Mouse (Mus musculus): ENCODE data around the gene Gsta3. TPM values are rescaled to one million over a fixed set of nuclear protein-coding genes. Genes with fewer than 3 reads are reported as not detected.

Gene Gsta3
- polyA plus RNA-seq, 1 experiment from 2014 or later, result 0.24 TPM

Other genes starting within 250 kb of the Gsta3 start
- 3.5 and 4.0 TPM in 2 replicates for gene Tram2, start 161.4 kb upstream of the Gsta3 start, polyA plus RNA-seq (2016; fragmentation: Nextera tagmentation; extraction: Ambion mirVana)
- 12.6 and 12.7 TPM in 2 replicates for gene Tmem14a, start 22.0 kb upstream of the Gsta3 start, polyA plus RNA-seq (2016; fragmentation: Nextera tagmentation; extraction: Ambion mirVana)
- not detected in 2 replicates for gene Khdc1a, start 109.1 kb downstream of the Gsta3 start, polyA plus RNA-seq (2016; fragmentation: Nextera tagmentation; extraction: Ambion mirVana)
- not detected in 2 replicates for gene Khdc1c, start 127.7 kb downstream of the Gsta3 start, polyA plus RNA-seq (2016; fragmentation: Nextera tagmentation; extraction: Ambion mirVana)
- 0.15 and 0.24 TPM in 2 replicates for gene Khdc1b, start 143.0 kb downstream of the Gsta3 start, polyA plus RNA-seq (2016; fragmentation: Nextera tagmentation; extraction: Ambion mirVana)

All from midbrain, embryonic 12.5 days (tissue).